Mouse (Mus musculus): ENCODE results near the gene Klf12. TPM values are rescaled to one million over a fixed set of nuclear protein-coding genes. Genes with fewer than 3 reads are reported as not detected.

Gene Klf12
- total and polyA plus RNA-seq, 2 experiments from 2014 or later, result 21.1 to 43.2 TPM

DNA sequence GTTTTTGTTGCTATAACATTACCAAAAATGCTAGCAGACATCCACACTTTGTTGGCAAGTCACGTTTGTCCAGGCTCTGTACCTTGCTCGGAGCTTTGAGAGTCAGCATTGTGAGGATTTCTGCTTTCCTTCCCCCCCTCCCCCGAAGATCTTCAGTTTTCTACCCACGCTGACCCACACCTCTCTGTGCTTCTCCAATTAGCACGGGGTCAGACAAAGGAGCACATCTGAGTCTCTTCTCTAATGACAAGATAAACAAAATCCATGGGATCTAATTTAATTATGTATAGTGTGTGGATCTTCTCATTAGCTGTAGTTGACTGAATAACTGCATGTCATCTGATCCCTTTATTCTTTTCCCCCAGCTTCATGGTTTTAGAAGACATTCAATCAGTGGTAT lies 215.8 kb downstream of the Klf12 start:
- no peak overlapping the region for H3K27ac ChIP-seq
- TF ChIP-seq CTCF (IDR thresholded peaks at IDR 0.05; ENCODE audit: low read depth), result no peak
- whole genome bisulfite sequencing, result 44% methylated on average over 5 of the region's 5 CpGs
- no peak overlapping the region for H3K4me2 ChIP-seq (ENCODE audit: low read depth, low read length)
- H3K4me3 ChIP-seq (ENCODE audit: low read length), result no peak overlapping the region
- no peak overlapping the region for H3K9ac ChIP-seq (replicated peaks; ENCODE audit: low read length)
- H3K9me3 ChIP-seq (ENCODE audit: low read length), result 0 out of 2 replicates have a peak, but pooled peaks cover 3% of the 10 kb centered on the region
- no peaks in the 10 kb centered on the region for H3K4me1 ChIP-seq (ENCODE audit: insufficient read depth, low read length)
- H3K36me3 ChIP-seq (ENCODE audit: insufficient read depth, low read length), result no peaks in the 10 kb centered on the region
- no peak for DNase-seq (ENCODE audit: low spot score)
- H3K27me3 ChIP-seq (ENCODE audit: insufficient read depth, low read length), result no peaks in the 10 kb centered on the region
- ATAC-seq, result no peak

DNA sequence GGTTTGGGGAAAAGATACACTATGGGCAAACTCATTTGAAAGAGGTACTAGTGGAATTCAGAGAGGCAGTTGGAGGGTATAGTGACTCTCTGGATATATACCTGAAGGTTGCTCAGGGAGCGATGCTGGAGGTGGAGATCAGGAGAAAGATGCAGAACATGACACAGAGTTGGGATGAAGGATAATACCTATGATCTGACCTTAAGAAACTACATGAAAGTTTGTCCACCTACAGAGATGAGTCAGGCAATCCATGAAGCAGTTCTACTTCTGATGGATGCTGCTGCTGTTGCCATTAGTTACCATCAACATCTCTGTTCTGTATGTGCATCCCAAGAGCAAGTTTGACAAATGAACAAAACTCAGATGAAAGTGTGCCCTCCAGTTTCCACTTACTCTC lies 222.0 kb downstream of the Klf12 start:
- Histone ChIP-seq H3K4me3 (ENCODE audit: low read length) (no peak overlapping the region), H3K36me3 (ENCODE audit: insufficient read depth, low read length) (no peaks in the 10 kb centered on the region), H3K9me3 (ENCODE audit: low read length) (no peaks in the 10 kb centered on the region), H3K4me1 (ENCODE audit: insufficient read depth, low read length) (no peaks in the 10 kb centered on the region), H3K27me3 (ENCODE audit: insufficient read depth, low read length) (no peaks in the 10 kb centered on the region), H3K4me2 (ENCODE audit: low read depth, low read length) (no peak overlapping the region), H3K27ac (no peak overlapping the region), H3K9ac (replicated peaks; ENCODE audit: low read length) (no peak overlapping the region)
- WGBS, result 100% methylated on average over 1 of the region's 1 CpGs
- no peak for ATAC-seq
- no peak for DNase-seq (ENCODE audit: low spot score)
- no peak for TF ChIP-seq CTCF (IDR thresholded peaks at IDR 0.05; ENCODE audit: low read depth)

DNA sequence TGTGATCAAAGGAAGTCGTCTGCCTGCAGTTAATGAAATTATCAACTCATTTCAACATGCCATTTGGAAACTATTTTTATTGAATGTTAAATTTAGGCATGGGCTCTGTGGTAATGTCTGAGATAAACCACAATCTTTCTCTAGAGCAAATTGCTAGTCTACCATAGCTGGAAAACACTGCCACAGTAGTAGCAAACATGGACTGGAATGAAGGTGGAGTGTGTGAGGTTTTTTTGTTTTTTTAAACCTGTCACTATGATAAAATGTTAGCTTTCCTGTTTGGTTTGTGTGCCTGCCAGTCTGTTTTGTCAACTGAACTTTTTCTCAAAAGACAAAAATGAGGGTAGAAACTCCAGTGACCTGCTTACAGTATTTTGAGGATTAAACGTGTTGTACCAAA lies 230.3 kb downstream of the Klf12 start:
- Histone ChIP-seq H3K9ac (replicated peaks; ENCODE audit: low read length) (no peak overlapping the region), H3K9me3 (ENCODE audit: low read length) (no peaks in the 10 kb centered on the region), H3K4me2 (ENCODE audit: low read depth, low read length) (no peak overlapping the region), H3K36me3 (ENCODE audit: insufficient read depth, low read length) (no peaks in the 10 kb centered on the region), H3K4me3 (ENCODE audit: low read length) (no peak overlapping the region), H3K27me3 (ENCODE audit: insufficient read depth, low read length) (no peaks in the 10 kb centered on the region), H3K27ac (no peak overlapping the region), H3K4me1 (ENCODE audit: insufficient read depth, low read length) (no peaks in the 10 kb centered on the region)
- 65% methylated on average over 2 of the region's 2 CpGs for WGBS
- DNase-seq (ENCODE audit: low spot score) (no peak), ATAC-seq (no peak)
- TF ChIP-seq CTCF (IDR thresholded peaks at IDR 0.05; ENCODE audit: low read depth), result no peak

DNA sequence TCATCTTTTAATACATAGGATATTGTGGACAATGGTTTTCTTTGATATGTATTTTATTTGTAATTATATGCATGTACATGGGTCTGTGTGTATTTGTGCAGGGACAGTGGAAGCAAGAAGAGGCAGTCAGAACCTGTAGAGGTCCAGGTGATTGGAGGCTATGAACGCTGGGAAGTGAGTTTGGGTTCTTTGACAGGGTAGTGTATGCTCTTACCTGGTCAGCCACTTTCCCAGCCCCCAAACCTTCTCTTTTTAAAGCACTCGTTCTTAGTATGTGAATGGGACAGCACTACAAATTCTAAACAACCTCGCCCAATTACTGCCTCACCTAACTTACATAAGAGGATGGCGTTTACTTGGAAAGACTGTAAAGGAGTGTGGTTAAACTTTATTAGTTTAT lies 231.0 kb downstream of the Klf12 start:
- Histone ChIP-seq H3K4me1 (ENCODE audit: insufficient read depth, low read length) (no peaks in the 10 kb centered on the region), H3K36me3 (ENCODE audit: insufficient read depth, low read length) (no peaks in the 10 kb centered on the region), H3K27ac (no peak overlapping the region), H3K9ac (replicated peaks; ENCODE audit: low read length) (no peak overlapping the region), H3K27me3 (ENCODE audit: insufficient read depth, low read length) (no peaks in the 10 kb centered on the region), H3K4me2 (ENCODE audit: low read depth, low read length) (no peak overlapping the region), H3K9me3 (ENCODE audit: low read length) (no peaks in the 10 kb centered on the region), H3K4me3 (ENCODE audit: low read length) (no peak overlapping the region)
- TF ChIP-seq CTCF (IDR thresholded peaks at IDR 0.05; ENCODE audit: low read depth), result no peak
- WGBS, result 87% methylated on average over 4 of the region's 4 CpGs
- DNase-seq (ENCODE audit: low spot score), result no peak
- ATAC-seq, result no peak

DNA sequence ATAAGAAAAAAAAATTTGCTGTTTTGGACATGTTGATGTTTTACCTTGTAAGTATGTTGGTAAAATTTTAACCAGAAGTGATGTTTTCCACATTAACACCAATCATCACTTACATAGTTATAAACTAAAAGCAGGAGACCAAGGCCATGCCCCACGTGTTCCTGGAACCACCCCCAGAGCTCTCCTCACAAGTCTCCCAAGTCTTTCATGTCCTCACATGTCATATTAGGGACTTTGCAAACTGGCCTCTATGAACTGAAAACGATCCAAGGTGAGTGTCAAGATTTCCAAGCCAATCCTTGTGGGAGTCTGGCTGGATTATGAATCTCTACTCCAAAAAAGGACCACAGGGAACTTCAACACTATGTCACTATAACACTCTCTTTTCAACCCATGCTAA lies 231.6 kb downstream of the Klf12 start:
- no peak overlapping the region for H3K27ac ChIP-seq
- no peaks in the 10 kb centered on the region for H3K4me1 ChIP-seq (ENCODE audit: insufficient read depth, low read length)
- no peaks in the 10 kb centered on the region for H3K27me3 ChIP-seq (ENCODE audit: insufficient read depth, low read length)
- no peak overlapping the region for H3K4me3 ChIP-seq (ENCODE audit: low read length)
- DNase-seq (ENCODE audit: low spot score) (no peak), ATAC-seq (no peak)
- H3K36me3 ChIP-seq (ENCODE audit: insufficient read depth, low read length), result no peaks in the 10 kb centered on the region
- H3K9ac ChIP-seq (replicated peaks; ENCODE audit: low read length), result no peak overlapping the region
- H3K4me2 ChIP-seq (ENCODE audit: low read depth, low read length), result no peak overlapping the region
- WGBS, result 75% methylated on average over 2 of the region's 2 CpGs
- no peak for TF ChIP-seq CTCF (IDR thresholded peaks at IDR 0.05; ENCODE audit: low read depth)
- H3K9me3 ChIP-seq (ENCODE audit: low read length), result no peaks in the 10 kb centered on the region

DNA sequence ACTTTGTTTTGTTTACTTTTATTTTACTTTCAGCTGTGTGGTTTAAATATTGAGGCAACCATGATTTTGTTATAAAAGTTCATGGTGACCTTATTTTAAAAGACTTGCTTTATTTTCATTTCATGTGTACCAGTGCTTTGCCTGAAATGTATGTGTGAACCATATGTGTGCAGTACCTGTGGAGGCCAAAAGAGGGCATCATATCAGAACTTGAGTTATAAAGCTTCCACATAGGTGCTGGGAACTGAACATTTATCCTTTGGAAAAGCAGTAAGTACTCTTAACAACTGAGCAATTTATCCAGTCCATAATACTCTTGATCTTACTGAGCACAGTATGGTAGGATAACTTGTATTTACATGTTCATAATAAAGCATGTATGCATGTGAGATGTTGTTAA lies 239.0 kb downstream of the Klf12 start:
- ATAC-seq, result no peak
- no peak overlapping the region for H3K27ac ChIP-seq
- H3K36me3 ChIP-seq (ENCODE audit: insufficient read depth, low read length), result no peaks in the 10 kb centered on the region
- no peaks in the 10 kb centered on the region for H3K4me1 ChIP-seq (ENCODE audit: insufficient read depth, low read length)
- 0 out of 2 replicates have a peak, but pooled peaks have one; percentile 14 for TF ChIP-seq CTCF (IDR thresholded peaks at IDR 0.05; ENCODE audit: low read depth)
- no peak overlapping the region for H3K9ac ChIP-seq (replicated peaks; ENCODE audit: low read length)
- H3K4me2 ChIP-seq (ENCODE audit: low read depth, low read length), result no peak overlapping the region
- H3K4me3 ChIP-seq (ENCODE audit: low read length), result no peak overlapping the region
- no peak for DNase-seq (ENCODE audit: low spot score)
- no peaks in the 10 kb centered on the region for H3K27me3 ChIP-seq (ENCODE audit: insufficient read depth, low read length)
- H3K9me3 ChIP-seq (ENCODE audit: low read length), result no peaks in the 10 kb centered on the region

DNA sequence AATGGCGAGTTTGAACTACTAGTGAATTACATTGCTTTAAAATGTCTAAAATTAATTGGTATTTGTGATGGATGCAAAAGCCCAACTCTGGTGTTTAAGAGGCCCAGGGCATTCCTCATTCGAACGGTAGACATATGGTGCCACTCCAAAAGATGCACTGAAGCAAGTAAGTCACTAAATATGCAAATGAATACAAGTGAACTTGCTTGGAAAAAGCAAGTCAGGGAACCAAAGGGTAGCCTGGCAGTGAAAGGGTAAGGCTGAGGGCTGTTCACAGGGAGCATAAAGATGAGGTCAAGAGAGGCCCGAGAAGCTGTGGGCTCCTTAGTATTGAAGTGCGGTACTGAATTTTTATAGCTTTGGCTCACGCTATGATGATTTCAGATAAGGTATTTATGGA lies 242.7 kb downstream of the Klf12 start:
- no peaks in the 10 kb centered on the region for H3K9me3 ChIP-seq (ENCODE audit: low read length)
- H3K4me1 ChIP-seq (ENCODE audit: insufficient read depth, low read length), result no peaks in the 10 kb centered on the region
- no peaks in the 10 kb centered on the region for H3K27me3 ChIP-seq (ENCODE audit: insufficient read depth, low read length)
- DNase-seq (ENCODE audit: low spot score) (no peak), ATAC-seq (no peak)
- H3K4me2 ChIP-seq (ENCODE audit: low read depth, low read length), result no peak overlapping the region
- 39% methylated on average over 6 of the region's 6 CpGs for WGBS
- no peak overlapping the region for H3K9ac ChIP-seq (replicated peaks; ENCODE audit: low read length)
- H3K4me3 ChIP-seq (ENCODE audit: low read length), result no peak overlapping the region
- no peak overlapping the region for H3K27ac ChIP-seq
- H3K36me3 ChIP-seq (ENCODE audit: insufficient read depth, low read length), result no peaks in the 10 kb centered on the region
- TF ChIP-seq CTCF (IDR thresholded peaks at IDR 0.05; ENCODE audit: low read depth), result no peak

Data from hindbrain, postnatal 0 days (tissue).